Mouse (Mus musculus) heart, adult 2 months (tissue): ENCODE results near the gene Entr1. TPM values are rescaled to one million over a fixed set of nuclear protein-coding genes. Genes with fewer than 3 reads are reported as not detected.
A peak's percentile ranks its signal among the peaks of the same experiment; 100 is the strongest.

Experiments used
- DNase-seq, 2 experiments: peaks; one replicate each; pipeline ENCODE4 v3.0.0; 2021
- H3K27ac ChIP-seq: fragments of 200-600 bp; 2 replicates; pipeline ENCODE4 v1.8.1; 2022
- H3K27me3 ChIP-seq: fragments of 200-500 bp; 2 replicates; pipeline ENCODE4 v1.6.1; 2012; ENCODE audit warnings: mild to moderate bottlenecking, low read length, inconsistent platforms, mixed read lengths; ENCODE audit not compliant: control insufficient read depth, insufficient read depth
- H3K36me3 ChIP-seq: fragments of 200-500 bp; 2 replicates; pipeline ENCODE4 v1.6.1; 2012; ENCODE audit warnings: low read length, inconsistent platforms; ENCODE audit not compliant: control insufficient read depth, insufficient read depth
- H3K4me1 ChIP-seq: fragments of 200-500 bp; 2 replicates; pipeline ENCODE4 v1.6.1; 2011; ENCODE audit warnings: low read length; ENCODE audit not compliant: control insufficient read depth, insufficient read depth
- H3K4me3 ChIP-seq: fragments of 200-600 bp; 2 replicates; pipeline ENCODE4 v1.8.1; 2022
- H3K79me2 ChIP-seq: fragments of 200-500 bp; replicated peaks from 2 replicates; pipeline ENCODE4 v1.6.1; 2012; ENCODE audit warnings: mild to moderate bottlenecking, inconsistent platforms, low read length, moderate library complexity, mixed read lengths; ENCODE audit not compliant: control insufficient read depth, insufficient read depth
- H3K9ac ChIP-seq: fragments of 200-500 bp; 2 replicates; pipeline ENCODE4 v1.6.1; 2012; ENCODE audit warnings: low read depth, mild to moderate bottlenecking, control low read depth, inconsistent platforms, low read length, mixed read lengths
- CTCF ChIP-seq: fragments of 200-600 bp; IDR thresholded peaks from 2 replicates; pipeline ENCODE4 v1.8.1; 2022; ENCODE audit warnings: antibody characterized with exemption, mild to moderate bottlenecking, moderate library complexity
- EP300 ChIP-seq: fragments of 200-500 bp; IDR thresholded peaks from 2 replicates; pipeline ENCODE4 v1.6.1; 2011; ENCODE audit warnings: low read depth, low read length, control low read depth; ENCODE audit not compliant: insufficient read depth
- POLR2A ChIP-seq: fragments of 200-500 bp; IDR thresholded peaks from 2 replicates; pipeline ENCODE4 v1.6.1; 2011; ENCODE audit warnings: mild to moderate bottlenecking, low read depth, low read length, control low read depth; ENCODE audit not compliant: insufficient read depth
- WGBS: fragments of 180-500 bp; shearing (Covaris S2); methylation state at CpG from one replicate; pipeline ENCODE4 v1.1.7; 2018; 5-methylcytosine and 5-hydroxymethylcytosine counted together
- intact Hi-C: fragments of 180-260 bp; cut with DNase I; formaldehyde crosslinking; loops from one replicate; pipeline ENCODE4 v1.15.1; 2025
- polyA plus RNA-seq: library from polyadenylated mRNA; depleted of rRNA; stranded (reverse); fragments of >200 nt; gene quantifications from 2 replicates; pipeline ENCODE4 v1.2.3, GENCODE M21; 2012
- total RNA-seq, 2 experiments: library from RNA; stranded (reverse); gene quantifications; 2 replicates each; pipeline ENCODE4 v1.2.3; 2021

Entr1 gene
- total and polyA plus RNA-seq, 3 experiments: 40.5 to 59.7 (median 46.9) TPM

DNA sequence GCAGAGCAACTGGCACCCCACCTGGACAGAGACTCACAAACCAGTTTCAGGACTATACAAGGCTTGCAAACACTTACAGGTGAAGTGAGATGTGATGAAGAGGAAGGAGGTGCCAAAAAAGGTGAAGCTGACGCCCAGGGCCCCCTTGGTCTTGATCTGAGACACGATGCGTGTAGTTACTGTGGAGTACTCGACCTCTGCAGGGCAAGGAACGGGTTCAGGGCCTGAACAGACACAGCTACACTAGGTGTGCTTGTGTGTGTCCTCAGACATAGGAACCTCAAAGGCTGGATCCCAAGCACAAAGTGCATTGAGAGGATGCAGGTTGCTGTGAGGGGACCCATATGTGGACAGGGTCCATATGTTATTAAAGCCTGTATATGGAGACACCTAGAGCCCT lies 11.2 kb upstream of the Entr1 start:
- DNase-seq: no peak
- Histone ChIP-seq H3K4me1 (peaks cover 5% of the 10 kb centered on the region), H3K79me2 (no peaks in the 10 kb centered on the region; the same call in 1 of the 2 replicates), H3K27ac (peak overlapping the region; percentile 57), H3K36me3 (no peaks in the 10 kb centered on the region), H3K9ac (no peak overlapping the region), H3K27me3 (no peaks in the 10 kb centered on the region), H3K4me3 (no peak overlapping the region)
- TF ChIP-seq POLR2A (no peak), EP300 (no peak), CTCF (no peak)
- WGBS: 87% methylated on average over 5 of the region's 5 CpGs
- intact Hi-C loops: no loop called here

DNA sequence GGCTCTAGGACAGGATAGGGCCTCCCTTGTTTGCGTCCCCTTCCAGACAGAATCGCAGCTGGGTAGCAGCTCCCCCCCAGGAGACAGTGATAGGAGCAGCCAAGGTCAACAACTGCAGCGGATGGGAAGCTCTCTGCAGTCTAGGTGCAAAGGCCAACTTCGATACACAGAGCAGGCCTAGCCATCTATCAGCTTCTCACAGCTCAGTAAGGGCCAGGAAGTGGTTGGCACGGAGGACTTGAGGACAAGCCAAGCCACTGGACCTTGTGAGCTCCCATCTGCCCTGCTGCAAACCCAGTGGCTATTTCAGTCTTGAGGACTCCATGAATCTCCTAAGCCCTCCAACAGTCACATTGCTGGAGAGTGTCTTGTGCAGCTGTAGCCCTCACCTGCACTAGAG lies 10.5 kb upstream of the Entr1 start:
- TF ChIP-seq CTCF (no peak), POLR2A (peak; percentile 23; the same call in 1 of the 2 replicates), EP300 (peak; percentile 85; the same call in 1 of the 2 replicates)
- intact Hi-C loops: no loop called here
- H3K27me3 ChIP-seq: no peaks in the 10 kb centered on the region
- H3K36me3 ChIP-seq: no peaks in the 10 kb centered on the region
- DNase-seq: peak in 1 of 2 experiments; percentile 79
- no peak overlapping the region for H3K9ac ChIP-seq
- H3K79me2 ChIP-seq: no peaks in the 10 kb centered on the region; the same call in 1 of the 2 replicates
- 19% methylated on average over 5 of the region's 5 CpGs for WGBS
- no peak overlapping the region for H3K4me3 ChIP-seq
- peaks cover 5% of the 10 kb centered on the region for H3K4me1 ChIP-seq
- peak overlapping the region; percentile 57 for H3K27ac ChIP-seq

DNA sequence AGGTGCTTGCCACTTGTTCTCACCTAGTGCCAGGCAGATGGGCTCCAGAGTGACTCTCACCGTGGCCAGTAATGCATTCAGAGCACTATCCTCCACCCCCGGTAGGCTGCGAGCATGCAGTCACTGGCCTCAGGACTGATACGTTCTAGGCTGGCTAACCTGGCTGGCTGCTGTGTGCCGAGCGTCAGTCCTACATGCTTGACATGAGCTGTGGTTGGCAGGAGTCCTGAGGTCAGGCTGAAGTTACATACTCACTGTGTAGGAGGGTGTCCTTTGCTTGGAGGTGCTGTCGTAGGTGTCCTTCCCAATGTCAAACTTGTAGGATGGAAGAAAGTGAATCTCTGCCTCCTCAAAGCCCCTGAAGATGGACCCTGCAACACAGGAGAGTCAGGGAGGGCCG lies 9.9 kb upstream of the Entr1 start:
- Histone ChIP-seq H3K4me3 (no peak overlapping the region), H3K79me2 (no peaks in the 10 kb centered on the region; the same call in 1 of the 2 replicates), H3K27ac (peak overlapping the region; percentile 48), H3K4me1 (peaks cover 5% of the 10 kb centered on the region), H3K9ac (no peak overlapping the region), H3K36me3 (no peaks in the 10 kb centered on the region), H3K27me3 (no peaks in the 10 kb centered on the region)
- 74% methylated on average over 8 of the region's 8 CpGs for WGBS
- peak in 1 of 2 experiments; percentile 41 for DNase-seq
- no peak for TF ChIP-seq POLR2A
- TF ChIP-seq EP300: 0 out of 2 replicates have a peak, but pooled peaks have one; percentile 34
- TF ChIP-seq CTCF: no peak
- intact Hi-C loops: no loop called here

DNA sequence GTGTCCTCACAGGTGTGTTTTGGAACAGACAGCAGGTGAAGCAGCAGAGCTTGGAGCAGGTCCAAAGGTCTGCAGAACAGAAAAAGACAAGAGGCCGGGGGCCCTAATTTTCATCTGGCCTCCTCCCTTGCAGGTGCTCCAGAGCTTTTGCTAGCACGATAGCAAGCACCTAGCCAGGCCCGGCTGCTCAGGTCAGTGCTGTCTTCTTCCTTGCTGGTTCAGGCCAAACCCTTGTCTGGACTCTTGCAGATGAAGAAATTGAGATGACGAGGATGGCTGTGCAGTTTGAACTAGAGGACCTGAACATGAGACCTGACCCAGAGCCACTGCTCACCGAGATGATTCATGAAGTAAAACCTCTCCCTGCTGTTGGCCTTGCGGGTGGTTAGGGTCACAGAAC lies 2.5 kb upstream of the Entr1 start:
- Histone ChIP-seq H3K36me3 (no peaks in the 10 kb centered on the region), H3K9ac (no peak overlapping the region), H3K4me1 (peaks cover 3% of the 10 kb centered on the region), H3K27me3 (no peaks in the 10 kb centered on the region), H3K4me3 (no peak overlapping the region), H3K79me2 (no peaks in the 10 kb centered on the region), H3K27ac (no peak overlapping the region)
- TF ChIP-seq CTCF (no peak), POLR2A (no peak)
- 83% methylated on average over 6 of the region's 6 CpGs for WGBS
- intact Hi-C loops: no loop called here
- DNase-seq: no peak

DNA sequence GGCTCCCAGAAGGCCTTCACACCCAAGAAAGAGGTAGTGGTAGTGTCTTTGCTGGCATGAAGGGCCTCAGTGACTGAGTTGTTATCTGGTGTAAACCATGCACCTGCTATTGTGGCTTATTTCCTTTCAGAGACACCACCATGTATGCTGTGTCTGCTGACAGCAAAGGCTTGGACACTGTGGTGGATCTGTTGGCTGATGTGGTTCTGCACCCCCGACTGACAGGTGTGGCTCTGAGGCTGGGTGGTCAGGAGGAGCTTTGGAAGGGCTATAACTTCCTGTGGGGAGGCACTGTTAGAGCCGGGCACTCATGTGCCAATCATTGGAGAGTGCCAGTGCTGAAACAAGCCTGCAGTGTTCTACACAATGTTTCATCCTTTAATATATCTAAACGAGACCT lies 1.8 kb upstream of the Entr1 start:
- WGBS: 73% methylated on average over 3 of the region's 3 CpGs
- Histone ChIP-seq H3K9ac (no peak overlapping the region), H3K36me3 (no peaks in the 10 kb centered on the region), H3K79me2 (no peaks in the 10 kb centered on the region), H3K4me1 (peaks cover 3% of the 10 kb centered on the region), H3K27ac (no peak overlapping the region), H3K4me3 (no peak overlapping the region), H3K27me3 (no peaks in the 10 kb centered on the region)
- no peak for TF ChIP-seq CTCF
- TF ChIP-seq EP300: no peak
- TF ChIP-seq POLR2A: no peak
- intact Hi-C loops: no loop called here
- DNase-seq: no peak

DNA sequence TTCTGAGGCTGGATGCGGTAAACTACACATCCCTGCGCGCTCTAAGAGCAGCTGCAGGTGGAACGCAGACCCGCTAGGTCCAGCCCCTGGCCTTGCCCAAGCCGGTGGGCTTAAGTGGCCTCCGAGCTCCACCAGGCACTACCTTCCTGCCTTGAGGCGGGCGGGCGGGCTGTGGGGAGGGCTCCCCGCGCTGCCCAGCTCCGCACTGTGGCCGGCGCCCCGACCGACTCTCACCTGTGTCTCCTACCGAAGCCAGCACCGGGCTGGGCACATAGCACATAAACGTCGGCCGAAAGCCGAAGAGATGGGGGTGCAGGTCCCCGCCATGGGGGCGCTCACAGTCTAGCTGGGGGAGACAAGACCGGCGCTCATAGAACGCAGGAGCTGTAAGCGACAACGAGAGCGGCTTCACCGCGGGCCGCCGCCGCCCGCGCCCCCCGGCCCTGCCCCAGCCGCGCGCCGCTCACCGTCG lies 398 bp downstream of the Entr1 start:
- Histone ChIP-seq H3K79me2 (no peaks in the 10 kb centered on the region), H3K27ac (peak overlapping the region; percentile 69), H3K9ac (peak overlapping the region; percentile 99), H3K27me3 (no peaks in the 10 kb centered on the region), H3K4me1 (peaks cover 3% of the 10 kb centered on the region), H3K36me3 (no peaks in the 10 kb centered on the region), H3K4me3 (peak overlapping the region; percentile 94)
- TF ChIP-seq POLR2A (no peak), EP300 (no peak), CTCF (no peak)
- intact Hi-C loops: loop anchor here (5.0 to 10.0 kb wide), 2 partner anchors 36 to 154 kb away; partner anchors contain the start of genes Dnlz and Qsox2
- no peak for DNase-seq
- WGBS: 1% methylated on average over 45 of the region's 45 CpGs
